Mouse (Mus musculus) lung, postnatal 0 days (tissue): ENCODE results near the gene Map3k7. TPM values are rescaled to one million over a fixed set of nuclear protein-coding genes. Genes with fewer than 3 reads are reported as not detected.
A peak's percentile ranks its signal among the peaks of the same experiment; 100 is the strongest.

Experiments
- ATAC-seq: fragments of 200-750 bp; cut with Nextera tagmentation; 2 replicates; pipeline ENCODE4 v1.8.0; 2017; ENCODE audit warnings: moderate library complexity
- DNase-seq: peaks from one replicate; pipeline ENCODE4 v3.0.0-alpha.2; 2016; ENCODE audit warnings: low spot score
- H3K27ac ChIP-seq: fragments of 300-500 bp; sonication (generic); 2 replicates; pipeline ENCODE4 v1.5.1; 2014; ENCODE audit warnings: antibody characterized with exemption, mild to moderate bottlenecking, low read length, mixed read lengths
- H3K27me3 ChIP-seq: fragments of 300-500 bp; sonication (generic); replicated peaks from 2 replicates; pipeline ENCODE4 v1.6.1; 2014; ENCODE audit warnings: low read length, mixed read lengths; ENCODE audit not compliant: insufficient read depth
- H3K36me3 ChIP-seq: fragments of 300-500 bp; sonication (generic); 2 replicates; pipeline ENCODE4 v1.6.1; 2014; ENCODE audit warnings: low read length, mixed read lengths; ENCODE audit not compliant: insufficient read depth
- H3K4me1 ChIP-seq: fragments of 300-500 bp; sonication (generic); 2 replicates; pipeline ENCODE4 v1.6.1; 2014; ENCODE audit warnings: antibody characterized with exemption, low read depth, low read length, mixed read lengths; ENCODE audit not compliant: insufficient read depth
- H3K4me2 ChIP-seq: fragments of 300-500 bp; sonication (generic); replicated peaks from 2 replicates; pipeline ENCODE4 v1.6.1; 2014; ENCODE audit warnings: low read depth, mild to moderate bottlenecking, low read length, moderate library complexity, mixed read lengths
- H3K4me3 ChIP-seq: fragments of 300-500 bp; sonication (generic); 2 replicates; pipeline ENCODE4 v1.5.1; 2014; ENCODE audit warnings: low read depth, low read length
- H3K9ac ChIP-seq: fragments of 300-500 bp; sonication (generic); replicated peaks from 2 replicates; pipeline ENCODE4 v1.6.1; 2014; ENCODE audit warnings: low read depth, mild to moderate bottlenecking
- H3K9me3 ChIP-seq: fragments of 300-500 bp; sonication (generic); 2 replicates; pipeline ENCODE4 v1.6.1; 2016; ENCODE audit warnings: low read length, mixed read lengths
- CTCF ChIP-seq: IDR thresholded peaks from 2 replicates; pipeline ENCODE4 v1.5.1; 2016; ENCODE audit warnings: antibody characterized with exemption, mild to moderate bottlenecking
- EP300 ChIP-seq: IDR thresholded peaks from 2 replicates; pipeline ENCODE4 v1.6.1; 2016; ENCODE audit warnings: antibody characterized with exemption, mild to moderate bottlenecking, control low read depth
- WGBS: fragments of 180-500 bp; shearing (Covaris S2); extraction: QIAGEN DNeasy Blood & Tissue Kit; methylation state at CpG from one replicate; pipeline ENCODE4 v1.1.7; 2014; 5-methylcytosine and 5-hydroxymethylcytosine counted together
- polyA plus RNA-seq: library from polyadenylated mRNA; unstranded; fragments of >200 nt; fragmentation: Nextera tagmentation; extraction: Ambion mirVana; gene quantifications from 2 replicates; pipeline ENCODE4 v1.2.1, GENCODE M21; 2015

The Map3k7 gene
- polyA plus RNA-seq, 1 experiment from 2014 or later, result 14.5 TPM

DNA sequence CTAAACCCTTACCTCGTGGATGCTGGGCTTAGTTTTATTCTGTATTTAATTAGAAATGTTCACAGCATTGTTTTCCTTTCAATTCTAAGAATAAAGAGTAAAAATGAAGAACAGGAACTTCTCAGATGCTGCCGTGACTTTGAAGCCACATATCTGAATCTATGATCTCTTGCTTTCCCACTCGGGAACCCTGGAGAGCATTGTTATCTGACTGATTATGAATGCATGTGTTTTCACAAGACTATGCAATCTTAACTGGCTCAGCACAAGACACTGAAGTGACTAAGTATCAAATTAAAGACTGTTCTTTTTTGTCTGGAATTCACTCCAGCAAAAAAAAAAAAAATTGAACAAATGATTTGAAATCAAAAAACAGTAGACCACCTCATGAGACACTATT, 30.7 kb upstream of the Map3k7 start:
- Histone ChIP-seq H3K4me2 (no peak overlapping the region), H3K27ac (no peak overlapping the region), H3K9ac (no peak overlapping the region), H3K9me3 (no peaks in the 10 kb centered on the region), H3K4me1 (no peaks in the 10 kb centered on the region), H3K27me3 (no peaks in the 10 kb centered on the region), H3K4me3 (no peak overlapping the region), H3K36me3 (no peaks in the 10 kb centered on the region)
- ATAC-seq (no peak), DNase-seq (no peak)
- 52% methylated on average over 3 of the region's 3 CpGs for WGBS
- TF ChIP-seq CTCF (no peak), EP300 (no peak)

DNA sequence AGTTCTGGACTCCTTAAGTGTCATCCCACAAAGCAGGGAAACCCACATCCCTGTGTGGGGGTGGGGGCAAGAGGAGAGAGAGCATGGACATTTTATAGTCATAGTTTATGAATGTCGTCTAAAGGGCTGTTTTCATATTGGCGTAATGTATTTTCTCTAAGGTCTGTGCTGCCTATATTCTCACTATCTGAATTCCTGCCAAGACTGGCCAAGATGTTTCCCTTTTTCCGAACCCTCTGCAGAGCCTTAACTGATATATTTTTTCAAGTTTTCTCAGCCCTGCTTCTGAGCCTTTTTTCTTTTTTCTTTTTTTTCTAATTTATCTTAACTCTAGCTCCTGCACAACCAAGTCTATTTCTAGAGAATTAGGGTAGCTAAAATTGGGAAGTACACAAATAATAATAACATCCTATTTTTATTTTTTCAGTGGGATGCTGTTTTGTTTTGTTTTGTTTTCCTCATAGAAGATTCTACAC, 28.0 kb upstream of the Map3k7 start:
- Histone ChIP-seq H3K9me3 (no peaks in the 10 kb centered on the region), H3K4me1 (no peaks in the 10 kb centered on the region), H3K36me3 (no peaks in the 10 kb centered on the region), H3K9ac (no peak overlapping the region), H3K27me3 (no peaks in the 10 kb centered on the region), H3K4me3 (no peak overlapping the region), H3K27ac (no peak overlapping the region), H3K4me2 (no peak overlapping the region)
- WGBS, result 43% methylated on average over 3 of the region's 3 CpGs
- ATAC-seq (no peak), DNase-seq (no peak)
- no peak for TF ChIP-seq EP300
- no peak for TF ChIP-seq CTCF

DNA sequence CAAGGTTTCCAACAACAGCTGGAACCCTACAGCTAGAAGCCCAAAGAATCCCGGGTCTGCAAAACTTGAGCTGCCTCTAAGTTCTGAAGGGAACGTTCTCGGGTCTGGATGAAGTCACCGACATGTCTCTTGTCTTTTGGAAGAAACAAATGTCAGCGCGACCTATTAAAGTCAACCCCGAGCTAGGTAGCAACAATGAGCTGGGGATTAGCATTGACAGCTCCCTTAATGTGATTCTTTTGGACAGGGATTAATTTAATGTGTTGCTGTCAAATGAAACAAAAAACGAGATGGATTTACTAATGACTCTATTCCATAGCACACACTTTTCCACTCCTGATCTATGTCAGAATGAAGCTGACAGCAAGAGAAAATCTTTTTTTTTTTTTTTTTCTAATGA, 27.5 kb upstream of the Map3k7 start:
- Histone ChIP-seq H3K4me3 (no peak overlapping the region), H3K36me3 (no peaks in the 10 kb centered on the region), H3K4me1 (no peaks in the 10 kb centered on the region), H3K9ac (no peak overlapping the region), H3K27me3 (no peaks in the 10 kb centered on the region), H3K4me2 (no peak overlapping the region), H3K9me3 (no peaks in the 10 kb centered on the region), H3K27ac (no peak overlapping the region)
- TF ChIP-seq EP300, result no peak
- TF ChIP-seq CTCF, result no peak
- ATAC-seq (no peak), DNase-seq (no peak)
- WGBS, result 36% methylated on average over 8 of the region's 8 CpGs

GRCm38 (mm10) chr4:31936911-31937375, 27.0 kb upstream of the Map3k7 start:
- Histone ChIP-seq H3K27me3 (no peaks in the 10 kb centered on the region), H3K9me3 (no peaks in the 10 kb centered on the region), H3K4me2 (peak overlapping the region; percentile 71), H3K36me3 (no peaks in the 10 kb centered on the region), H3K27ac (no peak overlapping the region), H3K4me3 (peak overlapping the region; percentile 37; the same call in 1 of the 2 replicates), H3K4me1 (no peaks in the 10 kb centered on the region), H3K9ac (no peak overlapping the region)
- TF ChIP-seq EP300, result no peak
- no peak for TF ChIP-seq CTCF
- ATAC-seq (no peak), DNase-seq (no peak)
- 19% methylated on average over 15 of the region's 15 CpGs for WGBS

DNA sequence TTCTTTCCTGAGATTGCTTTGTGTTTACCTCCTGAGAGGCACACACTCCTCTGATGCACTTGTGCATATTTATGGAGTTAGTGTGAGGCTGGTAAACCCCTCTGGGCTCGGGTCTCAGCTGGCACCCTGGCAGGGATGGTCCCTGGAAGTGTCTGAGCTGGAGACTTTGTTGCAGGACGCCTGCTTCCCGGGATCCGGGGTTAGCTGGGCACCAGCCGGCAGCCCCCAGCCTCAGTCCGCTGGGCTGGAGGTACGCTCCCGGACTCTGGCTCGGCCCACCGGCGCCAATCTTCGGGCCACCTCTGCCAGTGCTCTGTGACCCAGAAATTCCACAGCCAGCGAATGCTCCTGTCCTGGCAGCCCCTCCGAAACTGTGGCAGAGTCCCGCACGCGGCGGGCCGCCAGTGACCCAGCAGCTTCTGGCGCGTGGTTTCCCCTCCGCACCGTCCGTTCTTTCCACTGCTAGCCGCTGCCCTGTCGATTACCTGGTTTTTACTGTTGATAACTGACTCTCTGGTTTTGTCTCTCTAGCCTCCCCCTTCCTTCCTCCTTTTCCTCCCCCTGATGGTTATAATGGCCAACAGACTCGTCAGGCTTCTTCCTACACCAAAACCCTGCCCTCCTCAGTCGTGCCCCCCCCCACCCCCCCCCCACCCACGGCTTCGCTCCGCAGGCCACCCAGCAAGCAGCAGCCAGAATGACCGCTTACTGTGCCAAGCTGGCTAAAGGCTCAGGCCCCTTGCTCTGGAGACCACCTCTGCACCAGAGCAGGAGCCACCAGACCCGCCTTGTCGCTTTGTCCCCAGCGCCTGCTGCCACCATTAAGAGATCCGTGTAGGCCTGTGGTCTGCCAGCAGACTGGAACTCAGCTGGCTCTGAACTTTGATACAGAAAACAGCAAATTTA, 26.3 kb upstream of the Map3k7 start:
- no peaks in the 10 kb centered on the region for H3K4me1 ChIP-seq
- DNase-seq (peak; percentile 13), ATAC-seq (no peak)
- no peak for TF ChIP-seq EP300
- no peak for TF ChIP-seq CTCF
- no peak overlapping the region for H3K27ac ChIP-seq
- H3K9ac ChIP-seq, result 0 out of 2 replicates have a peak overlapping the region, but pooled peaks have one; percentile 1
- no peaks in the 10 kb centered on the region for H3K36me3 ChIP-seq
- peak overlapping the region; percentile 71 for H3K4me2 ChIP-seq
- no peaks in the 10 kb centered on the region for H3K27me3 ChIP-seq
- peak overlapping the region; percentile 37 for H3K4me3 ChIP-seq
- 3% methylated on average over 35 of the region's 36 CpGs for WGBS
- no peaks in the 10 kb centered on the region for H3K9me3 ChIP-seq

DNA sequence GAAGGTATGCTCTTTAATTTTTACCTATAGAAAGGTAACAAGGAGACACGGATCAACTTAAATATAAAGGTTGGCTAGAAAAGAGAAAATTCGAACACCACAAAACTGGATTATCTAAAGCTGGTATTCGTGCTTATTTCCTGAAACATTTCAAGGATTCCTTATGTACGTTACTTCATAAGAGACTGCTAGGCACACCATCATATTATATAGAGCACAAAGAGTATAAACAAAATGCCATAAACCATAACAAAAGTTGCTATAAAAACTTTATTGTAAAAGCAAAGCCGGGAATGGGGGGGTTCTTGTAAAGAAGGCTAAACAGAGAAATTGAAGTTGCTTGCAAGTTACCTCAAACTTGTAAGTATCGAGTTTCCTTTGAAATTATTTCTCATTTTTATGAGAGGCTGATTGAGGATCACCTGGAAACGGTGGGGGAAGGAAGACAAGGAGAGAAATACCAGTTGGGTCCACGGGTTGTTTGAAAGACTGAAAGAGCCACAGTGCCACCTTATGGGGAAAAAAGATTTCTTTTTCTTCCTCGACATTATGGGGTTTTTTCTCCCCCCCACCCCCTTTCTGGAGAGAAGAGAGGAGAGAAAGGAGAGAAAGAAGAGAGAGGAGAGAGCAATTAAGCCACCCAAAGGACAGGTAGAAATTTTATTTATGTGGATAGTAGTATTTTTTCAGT, 25.3 kb upstream of the Map3k7 start:
- Histone ChIP-seq H3K27ac (no peak overlapping the region), H3K4me3 (no peak overlapping the region), H3K27me3 (no peaks in the 10 kb centered on the region), H3K9ac (no peak overlapping the region), H3K36me3 (no peaks in the 10 kb centered on the region), H3K4me2 (no peak overlapping the region), H3K9me3 (no peaks in the 10 kb centered on the region), H3K4me1 (no peaks in the 10 kb centered on the region)
- ATAC-seq, result no peak
- peak; percentile 68 for DNase-seq
- no peak for TF ChIP-seq EP300
- peak; percentile 66 for TF ChIP-seq CTCF
- WGBS, result 20% methylated on average over 9 of the region's 9 CpGs
